Mouse (Mus musculus) telencephalon, adult 2 months (tissue): Measurements from ENCODE around the gene Caly.

ENCODE experiments used
- DNase-seq: peaks from one replicate; pipeline ENCODE4 v3.0.0-alpha.2; 2011; ENCODE audit warnings: low read depth, low spot score

Gene Caly

GRCm38 (mm10) chr7:140082242-140082678, at the start of gene Caly:
Gene Caly, minus strand, starts transcription at chr7:140082548.
- peak; percentile 95 for DNase-seq

GRCm38 (mm10) chr7:140127911-140128310, 45.6 kb upstream of the Caly start:
- DNase-seq = no peak

GRCm38 (mm10) chr7:140126934-140127333, 44.6 kb upstream of the Caly start:
- no peak for DNase-seq

- no peak for DNase-seq
Observed at GRCm38 (mm10) chr7:140126022-140126350, 43.6 kb upstream of the Caly start.

- DNase-seq = peak; percentile 86
Observed at GRCm38 (mm10) chr7:140125278-140126021, 43.1 kb upstream of the Caly start.

GRCm38 (mm10) chr7:140124382-140124781, 42.0 kb upstream of the Caly start:
- no peak for DNase-seq

GRCm38 (mm10) chr7:140122765-140123164, 40.4 kb upstream of the Caly start:
- no peak for DNase-seq

GRCm38 (mm10) chr7:140121338-140121910, 39.1 kb upstream of the Caly start:
- DNase-seq = no peak

- DNase-seq = no peak
Observed at GRCm38 (mm10) chr7:140120484-140120883, 38.1 kb upstream of the Caly start.

- peak; percentile 81 for DNase-seq
Observed at GRCm38 (mm10) chr7:140116329-140117054, 34.1 kb upstream of the Caly start, which contains the start of gene Echs1. Gene Echs1, minus strand, starts transcription at chr7:140116476.

- DNase-seq = peak; percentile 80
Observed at GRCm38 (mm10) chr7:140115583-140116328, 33.4 kb upstream of the Caly start, which contains the start of gene Paox. Gene Paox, plus strand, starts transcription at chr7:140115799.

GRCm38 (mm10) chr7:140111943-140112342, 29.6 kb upstream of the Caly start:
- DNase-seq = no peak

- DNase-seq = no peak
Observed at GRCm38 (mm10) chr7:140104009-140104408, 21.7 kb upstream of the Caly start.

- peak; percentile 80 for DNase-seq
Observed at GRCm38 (mm10) chr7:140101993-140102860, 19.9 kb upstream of the Caly start, which contains the start of gene Fuom. Gene Fuom, minus strand, starts transcription at chr7:140102441.

GRCm38 (mm10) chr7:140101498-140101897, 19.1 kb upstream of the Caly start:
- DNase-seq = no peak

- DNase-seq = no peak
Observed at GRCm38 (mm10) chr7:140098466-140098865, 16.1 kb upstream of the Caly start.

GRCm38 (mm10) chr7:140096055-140096454, 13.7 kb upstream of the Caly start:
- DNase-seq = no peak

GRCm38 (mm10) chr7:140095556-140095955, 13.2 kb upstream of the Caly start:
- no peak for DNase-seq

- DNase-seq = no peak
Observed at GRCm38 (mm10) chr7:140094954-140095353, 12.6 kb upstream of the Caly start.

GRCm38 (mm10) chr7:140092924-140093528, 10.7 kb upstream of the Caly start, which contains the start of gene Prap1:
Gene Prap1, plus strand, starts transcription at chr7:140093395.
- DNase-seq = no peak
